Mouse (Mus musculus) limb, embryonic 11.5 days (tissue): ENCODE data around the gene 4931428L18Rik. TPM values are rescaled to one million over a fixed set of nuclear protein-coding genes. Genes with fewer than 3 reads are reported as not detected.

Source experiments
- ATAC-seq: fragments of 200-750 bp; cut with Nextera tagmentation; 2 replicates; pipeline ENCODE4 v1.8.0; 2017; ENCODE audit warnings: low read depth; ENCODE audit not compliant: insufficient number of reproducible peaks, low FRiP score, low TSS enrichment
- DNase-seq: peaks from one replicate; pipeline ENCODE4 v3.0.0-alpha.2; 2015; ENCODE audit warnings: low spot score
- H3K27ac ChIP-seq: fragments of 300-500 bp; sonication (generic); replicated peaks from 2 replicates; pipeline ENCODE4 v1.5.1; 2014; ENCODE audit warnings: low read depth, mild to moderate bottlenecking, low read length
- H3K27me3 ChIP-seq: fragments of 300-500 bp; sonication (generic); 2 replicates; pipeline ENCODE4 v1.6.1; 2014; ENCODE audit warnings: mild to moderate bottlenecking, low read length, mixed read lengths; ENCODE audit not compliant: control insufficient read depth, insufficient read depth
- H3K36me3 ChIP-seq: fragments of 300-500 bp; sonication (generic); 2 replicates; pipeline ENCODE4 v1.6.1; 2014; ENCODE audit warnings: mild to moderate bottlenecking, low read length, moderate library complexity, mixed read lengths; ENCODE audit not compliant: control insufficient read depth, insufficient read depth
- H3K4me1 ChIP-seq: fragments of 300-500 bp; sonication (generic); 2 replicates; pipeline ENCODE4 v1.6.1; 2014; ENCODE audit warnings: low read length, mixed read lengths; ENCODE audit not compliant: control insufficient read depth, insufficient read depth
- H3K4me2 ChIP-seq: fragments of 300-500 bp; sonication (generic); 2 replicates; pipeline ENCODE4 v1.6.1; 2014; ENCODE audit warnings: low read depth, mild to moderate bottlenecking, moderate library complexity; ENCODE audit not compliant: severe bottlenecking
- H3K4me3 ChIP-seq: fragments of 300-500 bp; sonication (generic); 2 replicates; pipeline ENCODE4 v1.5.1; 2014; ENCODE audit warnings: low read depth, low read length
- H3K9ac ChIP-seq: fragments of 300-500 bp; sonication (generic); 2 replicates; pipeline ENCODE4 v1.6.1; 2014; ENCODE audit warnings: mild to moderate bottlenecking, low read length
- H3K9me3 ChIP-seq: fragments of 300-500 bp; sonication (generic); 2 replicates; pipeline ENCODE4 v1.6.1; 2016; ENCODE audit warnings: low read length; ENCODE audit not compliant: control insufficient read depth
- WGBS: fragments of 180-500 bp; shearing (Covaris S2); extraction: QIAGEN DNeasy Blood & Tissue Kit; methylation state at CpG from one replicate; pipeline ENCODE4 v1.1.7; 2014; 5-methylcytosine and 5-hydroxymethylcytosine counted together
- polyA plus RNA-seq: library from polyadenylated mRNA; unstranded; fragments of >200 nt; fragmentation: Nextera tagmentation; extraction: Ambion mirVana; gene quantifications from 2 replicates; pipeline ENCODE4 v1.2.1, GENCODE M21; 2014

Gene 4931428L18Rik
- polyA plus RNA-seq, 1 experiment from 2014 or later, result not detected

- ATAC-seq, result no peak
- H3K4me1 ChIP-seq, result peaks cover 2% of the 10 kb centered on the region; the same call in 1 of the 2 replicates
- WGBS, result 44% methylated on average over 8 of the region's 8 CpGs
Measured at GRCm38 (mm10) chr1:31142288-31143094, 80.0 kb downstream of the 4931428L18Rik start.

GRCm38 (mm10) chr1:31138387-31138786 is 84.1 kb downstream of the 4931428L18Rik start:
- no peak for ATAC-seq
- no peaks in the 10 kb centered on the region for H3K9me3 ChIP-seq
- H3K27ac ChIP-seq, result no peak overlapping the region
- no peak for DNase-seq
- WGBS, result 68% methylated on average over 3 of the region's 3 CpGs
- H3K36me3 ChIP-seq, result no peaks in the 10 kb centered on the region
- H3K27me3 ChIP-seq, result no peaks in the 10 kb centered on the region
- H3K4me1 ChIP-seq, result peaks cover 2% of the 10 kb centered on the region; the same call in 1 of the 2 replicates
- no peak overlapping the region for H3K4me2 ChIP-seq
- H3K4me3 ChIP-seq, result no peak overlapping the region
- no peak overlapping the region for H3K9ac ChIP-seq

More at GRCm38 (mm10) chr1:31142288-31143094, 80.0 kb downstream of the 4931428L18Rik start:
- Histone ChIP-seq H3K9ac (no peak overlapping the region), H3K27ac (no peak overlapping the region), H3K36me3 (no peaks in the 10 kb centered on the region), H3K4me2 (no peak overlapping the region), H3K9me3 (no peaks in the 10 kb centered on the region), H3K4me3 (no peak overlapping the region), H3K27me3 (no peaks in the 10 kb centered on the region)
- DNase-seq, result no peak

GRCm38 (mm10) chr1:31113466-31113865 is 109.0 kb downstream of the 4931428L18Rik start:
- WGBS, result 68% methylated on average over 4 of the region's 4 CpGs
- Histone ChIP-seq H3K4me2 (no peak overlapping the region), H3K27ac (no peak overlapping the region), H3K27me3 (no peaks in the 10 kb centered on the region), H3K36me3 (no peaks in the 10 kb centered on the region), H3K9ac (no peak overlapping the region), H3K9me3 (no peaks in the 10 kb centered on the region), H3K4me1 (no peaks in the 10 kb centered on the region), H3K4me3 (no peak overlapping the region)
- ATAC-seq, result no peak
- no peak for DNase-seq

- no peak overlapping the region for H3K4me3 ChIP-seq
- DNase-seq (no peak), ATAC-seq (no peak)
- no peak overlapping the region for H3K4me2 ChIP-seq
- H3K27me3 ChIP-seq, result no peaks in the 10 kb centered on the region
- 87% methylated on average over 3 of the region's 3 CpGs for WGBS
- no peak overlapping the region for H3K9ac ChIP-seq
- no peaks in the 10 kb centered on the region for H3K36me3 ChIP-seq
- H3K4me1 ChIP-seq, result no peaks in the 10 kb centered on the region
- no peaks in the 10 kb centered on the region; the same call in 1 of the 2 replicates for H3K9me3 ChIP-seq
- no peak overlapping the region for H3K27ac ChIP-seq
Measured at GRCm38 (mm10) chr1:31107961-31108360, 114.5 kb downstream of the 4931428L18Rik start.

GRCm38 (mm10) chr1:31102863-31103657 is 119.4 kb downstream of the 4931428L18Rik start:
- DNase-seq, result no peak
- Histone ChIP-seq H3K9me3 (no peaks in the 10 kb centered on the region; the same call in 1 of the 2 replicates), H3K9ac (no peak overlapping the region), H3K4me3 (no peak overlapping the region), H3K4me1 (no peaks in the 10 kb centered on the region), H3K27me3 (no peaks in the 10 kb centered on the region), H3K36me3 (no peaks in the 10 kb centered on the region), H3K27ac (no peak overlapping the region), H3K4me2 (no peak overlapping the region)
- 80% methylated on average over 12 of the region's 12 CpGs for WGBS
- ATAC-seq, result no peak

- H3K27me3 ChIP-seq, result no peaks in the 10 kb centered on the region
- DNase-seq (no peak), ATAC-seq (no peak)
- H3K4me2 ChIP-seq, result no peak overlapping the region
- H3K36me3 ChIP-seq, result no peaks in the 10 kb centered on the region
- no peak overlapping the region for H3K4me3 ChIP-seq
- no peak overlapping the region for H3K9ac ChIP-seq
- no peak overlapping the region for H3K27ac ChIP-seq
- H3K9me3 ChIP-seq, result no peaks in the 10 kb centered on the region; the same call in 1 of the 2 replicates
- WGBS, result 66% methylated on average over 2 of the region's 2 CpGs
- no peaks in the 10 kb centered on the region for H3K4me1 ChIP-seq
Measured at GRCm38 (mm10) chr1:31102280-31102679, 120.2 kb downstream of the 4931428L18Rik start.

- Histone ChIP-seq H3K4me3 (no peak overlapping the region), H3K4me2 (no peak overlapping the region), H3K9ac (no peak overlapping the region), H3K27ac (no peak overlapping the region), H3K9me3 (no peaks in the 10 kb centered on the region), H3K4me1 (no peaks in the 10 kb centered on the region), H3K36me3 (no peaks in the 10 kb centered on the region), H3K27me3 (no peaks in the 10 kb centered on the region)
- 78% methylated on average over 3 of the region's 3 CpGs for WGBS
- no peak for ATAC-seq
- no peak for DNase-seq
Measured at GRCm38 (mm10) chr1:31097208-31097607, 125.3 kb downstream of the 4931428L18Rik start.

- no peaks in the 10 kb centered on the region for H3K9me3 ChIP-seq
- no peak overlapping the region for H3K4me2 ChIP-seq
- no peaks in the 10 kb centered on the region for H3K4me1 ChIP-seq
- DNase-seq, result no peak
- no peaks in the 10 kb centered on the region for H3K36me3 ChIP-seq
- no peak for ATAC-seq
- 64% methylated on average over 2 of the region's 2 CpGs for WGBS
- no peaks in the 10 kb centered on the region for H3K27me3 ChIP-seq
- no peak overlapping the region for H3K9ac ChIP-seq
- no peak overlapping the region for H3K4me3 ChIP-seq
- no peak overlapping the region for H3K27ac ChIP-seq
Measured at GRCm38 (mm10) chr1:31096466-31096793, 126.1 kb downstream of the 4931428L18Rik start.
